Mouse (Mus musculus) brain, embryonic 18.5 days (tissue): ENCODE measurements at regions not wholly inside any gene's neighbourhood (a gene's known extent, or its start where the extent isn't known, plus 50 kb on each side); places are given as distances from the start of the nearest gene placed in this dataset.
"Not testable (repeated sequence)": the region's sequence is repeated elsewhere in the genome, so short reads cannot be mapped to it uniquely, and the experiment has no call there.

Experiments used
- DNase-seq: peaks from one replicate; pipeline ENCODE4 v3.0.0-alpha.2; 2012; ENCODE audit warnings: low read depth, low spot score

DNA sequence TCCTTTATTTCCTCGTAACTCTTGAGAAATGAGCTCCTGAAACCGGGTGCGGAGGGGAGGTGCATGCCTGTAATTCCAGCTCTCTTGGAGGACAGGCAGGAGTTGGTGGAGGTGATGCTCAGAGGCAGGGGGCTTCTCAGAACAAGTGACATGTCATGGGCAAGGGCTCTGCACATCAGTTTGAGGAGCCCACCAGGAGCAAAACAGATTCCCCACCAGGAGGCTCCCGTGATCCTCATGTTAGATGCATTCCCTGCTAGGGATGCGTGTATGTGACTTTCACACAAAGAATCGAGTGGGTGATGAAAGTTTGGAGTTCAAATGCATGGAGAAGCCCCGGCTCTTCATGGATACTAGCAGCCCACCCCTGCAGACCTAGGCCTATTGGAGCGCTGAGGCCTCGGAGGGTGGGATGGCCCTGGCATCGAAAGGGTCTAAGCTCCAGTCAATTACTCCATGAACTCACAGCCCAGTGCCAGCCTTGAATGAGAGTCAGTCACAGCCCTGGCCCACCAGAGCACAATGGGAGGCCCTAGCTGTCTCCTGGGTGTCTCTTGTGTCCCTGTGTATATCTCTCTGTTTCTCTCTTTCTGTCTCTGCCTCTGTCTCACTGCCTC is 150.1 kb upstream of the A430005L14Rik start:
- peak; percentile 12 for DNase-seq

DNA sequence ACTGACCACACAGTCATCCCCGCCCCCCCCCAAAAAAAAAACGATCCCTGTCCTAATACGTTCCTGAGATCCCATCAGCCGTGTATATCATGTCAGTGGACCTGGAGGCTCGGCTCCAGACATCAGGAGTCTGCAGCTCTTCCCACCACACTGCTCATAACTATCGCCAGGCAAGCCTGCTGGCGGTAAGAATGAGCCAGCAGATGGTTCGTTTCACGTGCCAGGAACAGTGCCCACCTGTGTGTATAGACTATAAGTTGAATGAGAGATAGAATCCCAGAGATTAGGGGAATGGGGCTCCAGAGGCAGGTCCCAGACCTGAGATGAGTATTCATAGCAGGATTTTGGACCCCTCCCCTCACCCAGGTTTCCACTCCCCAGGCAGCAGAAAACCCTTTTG is 144.2 kb upstream of the A430005L14Rik start:
- no peak for DNase-seq

DNA sequence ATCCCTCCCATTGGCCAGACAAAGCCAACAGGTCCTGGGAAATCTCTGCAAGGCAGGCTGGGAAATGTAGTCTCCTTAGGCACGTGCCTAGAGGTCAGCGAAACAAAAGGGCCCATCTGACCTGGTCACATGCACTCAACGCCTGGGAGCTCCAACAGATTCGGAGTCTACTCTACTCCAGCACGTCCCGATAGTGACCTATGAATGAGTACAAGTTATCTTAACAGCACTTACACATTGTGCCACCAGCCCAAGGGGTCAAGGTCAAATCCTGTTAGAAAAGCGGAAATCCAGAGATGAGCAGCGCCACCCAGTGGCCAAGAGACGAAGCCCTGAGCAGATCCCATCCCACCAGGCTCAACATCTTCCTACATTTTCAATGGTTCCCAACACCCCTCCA is 129.1 kb upstream of the A430005L14Rik start:
- no peak for DNase-seq

DNA sequence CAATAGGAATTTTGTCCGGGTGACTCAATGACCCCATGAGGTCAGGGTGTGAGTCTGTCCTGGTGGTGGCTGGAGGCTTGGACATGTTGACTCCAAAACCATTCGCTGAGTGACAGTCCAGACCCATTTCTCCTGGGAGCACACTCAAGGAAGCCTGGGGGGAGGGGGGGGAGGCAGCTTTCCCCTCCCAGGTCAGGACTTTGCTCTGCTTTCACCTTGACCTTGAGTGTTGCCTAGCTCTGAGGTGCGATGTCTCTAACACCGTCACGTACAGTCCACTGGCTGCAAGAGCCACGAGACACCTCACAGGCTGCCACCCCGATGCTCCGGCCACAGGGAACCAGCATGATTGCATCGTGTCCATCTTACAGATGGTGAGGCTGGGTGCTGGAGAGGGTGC is 127.3 kb upstream of the A430005L14Rik start:
- DNase-seq: no peak

DNA sequence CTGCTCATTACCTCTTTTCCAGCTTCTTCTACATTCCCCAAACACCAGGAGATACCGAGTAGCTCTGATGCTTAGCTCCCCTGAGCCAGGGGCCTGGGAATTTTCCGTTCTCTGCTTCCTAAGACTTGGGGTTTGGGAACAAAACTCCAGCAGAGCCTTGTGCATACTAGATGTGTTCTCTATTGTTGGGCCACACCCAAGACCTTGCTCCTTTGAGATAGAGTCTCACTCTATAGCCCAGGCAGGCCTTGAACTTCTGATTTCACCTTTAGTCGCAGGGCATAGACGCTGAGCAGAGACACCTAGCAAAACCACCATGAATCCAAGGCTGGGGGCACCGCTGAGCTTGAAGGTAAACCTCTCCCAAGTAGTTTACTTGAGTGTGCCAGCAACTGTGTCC is 126.5 kb upstream of the A430005L14Rik start:
- DNase-seq: no peak

DNA sequence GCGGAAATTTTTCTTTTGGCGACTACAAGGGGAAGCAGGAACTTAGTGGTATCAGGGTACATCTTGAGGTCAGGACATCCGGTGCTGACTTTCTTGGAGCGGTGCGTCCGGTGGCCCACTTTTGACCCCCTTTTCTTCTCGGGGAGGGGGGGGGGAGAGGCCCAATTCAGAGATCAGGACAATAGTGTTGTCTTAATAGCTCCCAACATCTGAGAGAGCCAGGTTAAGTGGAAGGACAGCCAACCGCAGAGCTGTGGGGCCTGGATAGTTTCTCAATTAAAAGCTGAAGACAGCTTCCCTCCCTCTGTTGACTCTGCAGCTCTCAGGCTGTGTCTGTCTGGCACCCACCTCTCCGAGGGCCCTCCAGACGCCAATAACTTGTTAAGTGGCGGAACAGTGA is 125.8 kb upstream of the A430005L14Rik start:
- not testable (repeated sequence) for DNase-seq

DNA sequence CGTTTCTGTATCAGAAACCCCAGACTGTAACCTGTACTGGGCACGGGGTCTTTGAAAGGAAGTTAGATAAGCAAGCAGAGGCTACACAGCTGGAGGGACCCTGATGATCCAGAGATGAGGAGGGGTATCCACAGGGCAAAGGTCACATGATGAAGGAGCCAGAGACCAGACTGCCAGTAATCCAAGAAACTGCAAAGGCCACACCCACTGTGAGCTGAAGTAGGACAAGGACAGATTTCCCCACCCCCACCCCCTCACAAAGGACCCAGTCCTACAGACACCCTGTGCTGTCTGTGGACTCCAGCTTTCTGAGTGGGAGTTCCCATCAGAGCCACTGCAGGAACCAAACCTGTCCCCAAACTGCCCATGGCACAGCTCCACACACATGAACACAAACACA is 124.9 kb upstream of the A430005L14Rik start:
- no peak for DNase-seq

DNA sequence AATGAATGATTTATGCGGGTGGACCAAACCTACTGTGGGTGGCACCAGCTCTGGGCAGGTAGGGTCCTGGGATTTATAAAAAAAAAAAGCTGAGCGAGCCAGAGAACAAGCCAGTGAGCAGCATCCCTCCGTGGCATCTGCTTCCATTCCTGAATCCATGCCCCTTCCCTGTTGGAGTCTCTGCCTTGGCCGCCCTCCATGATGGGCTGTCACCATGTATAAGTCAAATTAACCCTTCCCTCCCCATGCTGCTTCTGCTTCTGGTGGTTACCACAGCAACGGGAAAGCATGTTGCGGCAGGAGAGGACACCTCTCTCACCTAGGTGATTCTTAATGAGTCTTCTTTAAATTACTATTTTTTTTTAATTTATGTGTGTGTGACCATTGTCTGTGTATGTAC is 112.3 kb upstream of the A430005L14Rik start:
- no peak for DNase-seq

DNA sequence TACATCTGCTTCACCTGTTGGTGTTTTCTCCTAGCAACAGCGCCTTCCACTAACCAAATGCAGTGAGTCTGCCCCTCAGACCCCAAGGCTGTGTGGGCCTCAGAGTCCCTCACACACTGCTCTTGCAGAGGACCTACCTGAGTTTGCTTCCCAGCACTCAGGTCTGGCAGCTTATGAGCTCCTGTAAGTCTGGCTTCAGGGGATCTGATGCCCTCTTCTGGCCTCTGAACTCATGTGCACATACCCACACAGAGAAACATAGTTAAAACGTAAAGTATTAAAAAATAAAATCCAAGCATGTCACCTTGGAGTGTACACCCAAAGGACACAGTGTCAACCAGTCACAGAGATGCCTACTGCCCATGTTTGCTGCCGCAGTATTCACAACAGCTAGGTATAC is 108.8 kb upstream of the A430005L14Rik start:
- no peak for DNase-seq

DNA sequence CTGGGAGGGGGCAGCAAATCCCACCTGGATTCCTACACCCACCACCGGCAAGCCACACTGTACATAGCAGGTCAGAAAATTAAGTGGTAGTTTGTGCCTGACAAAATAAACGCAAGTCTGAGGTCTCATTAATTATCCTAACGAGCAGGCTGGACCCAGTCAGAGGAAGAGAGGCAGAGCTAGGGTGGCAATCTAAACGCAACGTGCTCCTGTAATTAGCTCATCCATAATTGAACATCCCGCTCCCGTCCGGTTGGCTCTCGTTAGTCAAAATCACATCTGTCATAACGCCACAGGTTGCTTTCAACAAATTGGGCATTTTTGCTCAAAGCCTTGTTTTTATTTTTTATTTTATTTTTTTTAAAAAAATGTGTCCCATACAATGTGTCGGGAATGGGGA is 106.9 kb upstream of the A430005L14Rik start:
- DNase-seq: no peak

DNA sequence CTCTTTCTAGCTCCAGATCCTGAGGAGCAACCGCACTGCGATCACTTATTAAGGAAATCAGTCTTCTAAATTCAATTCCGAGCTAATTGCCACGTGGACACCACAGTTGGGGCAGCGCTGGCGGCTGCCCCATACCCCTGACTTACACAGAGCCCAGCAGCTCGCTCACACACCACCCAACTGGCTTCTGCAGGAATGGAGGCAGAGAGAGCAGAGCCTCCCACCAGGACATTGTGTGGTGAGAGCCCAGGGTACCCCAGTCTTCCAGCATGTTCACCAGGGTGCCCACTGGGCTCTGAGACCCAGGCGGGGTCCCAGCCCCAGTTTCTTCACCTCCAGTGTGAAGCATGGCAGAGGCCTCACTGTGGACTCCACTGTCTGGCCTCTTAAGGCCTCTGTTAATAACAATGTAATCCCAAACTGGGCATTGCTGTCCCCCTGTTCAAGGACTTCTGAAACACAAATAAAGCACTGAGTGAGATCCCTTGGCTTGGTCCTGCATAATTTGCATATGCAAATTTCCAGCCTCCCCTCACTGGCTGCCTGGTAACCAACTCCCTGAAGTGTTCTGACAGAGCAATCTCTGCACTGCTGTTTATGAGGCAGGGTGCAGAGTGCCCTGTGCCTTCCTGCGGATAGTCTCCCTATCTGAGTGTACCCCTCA is 102.8 kb upstream of the A430005L14Rik start:
- no peak for DNase-seq

DNA sequence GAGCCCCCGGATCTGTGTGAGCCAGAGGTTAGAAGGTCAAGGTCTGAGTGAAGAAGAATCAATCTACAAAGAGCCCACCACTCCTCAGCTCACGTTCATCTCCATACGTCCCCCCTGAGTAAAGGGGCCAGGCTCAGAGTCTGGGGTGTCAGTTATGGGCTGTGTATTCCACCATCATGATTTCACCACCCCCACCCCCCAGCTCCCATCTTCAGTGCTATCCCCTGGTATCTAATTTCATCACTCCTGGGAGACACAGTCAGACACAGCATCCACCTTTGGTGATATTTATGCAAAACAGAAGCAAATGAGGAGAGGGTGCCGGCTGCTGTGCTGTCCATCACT is 102.3 kb upstream of the A430005L14Rik start:
- DNase-seq: no peak

DNA sequence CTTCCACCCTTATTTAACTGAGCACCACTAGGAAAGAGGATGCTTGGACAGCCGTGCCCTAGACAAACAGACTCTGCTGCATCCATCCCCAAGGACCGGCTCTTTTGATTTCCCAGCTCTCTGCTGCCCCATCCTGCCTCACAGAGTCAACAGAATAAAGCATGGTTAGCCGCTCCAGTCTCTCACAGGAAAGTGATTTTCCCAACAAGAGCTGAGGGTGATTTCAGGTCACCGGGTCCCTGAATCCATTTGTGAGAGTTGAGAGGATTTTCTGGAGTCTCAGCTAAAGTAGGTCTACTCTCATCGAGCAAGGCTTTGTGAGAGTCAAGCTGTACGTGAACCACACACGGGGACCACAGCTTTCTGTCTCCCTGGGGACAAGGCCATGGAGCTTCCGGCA is 95.6 kb upstream of the A430005L14Rik start:
- no peak for DNase-seq

DNA sequence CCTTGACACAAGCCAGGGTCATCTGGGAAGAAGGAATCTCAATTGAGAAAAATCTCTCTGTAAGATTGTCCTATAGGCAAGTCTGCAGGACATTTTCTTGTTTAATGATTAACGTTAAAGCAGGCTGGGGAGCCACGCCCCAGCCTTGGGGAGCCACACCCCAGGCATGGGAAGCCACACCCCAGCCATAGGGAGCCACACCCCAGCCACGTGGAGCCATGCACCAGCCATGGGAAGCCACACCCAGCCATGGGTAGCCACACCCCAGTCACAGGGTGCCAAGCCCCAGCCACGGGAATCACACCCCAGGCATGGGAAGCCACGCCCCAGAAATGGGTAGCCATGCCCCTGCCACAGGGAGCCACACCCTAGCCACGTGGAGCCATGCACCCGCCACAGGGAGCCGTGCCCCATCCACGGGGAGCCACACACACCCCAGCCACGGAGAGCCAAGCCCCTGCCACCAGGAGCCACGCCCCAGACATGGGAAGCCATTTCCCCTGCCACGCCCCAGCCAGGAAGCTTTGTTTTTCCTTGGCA is 94.8 kb upstream of the A430005L14Rik start:
- DNase-seq: no peak

DNA sequence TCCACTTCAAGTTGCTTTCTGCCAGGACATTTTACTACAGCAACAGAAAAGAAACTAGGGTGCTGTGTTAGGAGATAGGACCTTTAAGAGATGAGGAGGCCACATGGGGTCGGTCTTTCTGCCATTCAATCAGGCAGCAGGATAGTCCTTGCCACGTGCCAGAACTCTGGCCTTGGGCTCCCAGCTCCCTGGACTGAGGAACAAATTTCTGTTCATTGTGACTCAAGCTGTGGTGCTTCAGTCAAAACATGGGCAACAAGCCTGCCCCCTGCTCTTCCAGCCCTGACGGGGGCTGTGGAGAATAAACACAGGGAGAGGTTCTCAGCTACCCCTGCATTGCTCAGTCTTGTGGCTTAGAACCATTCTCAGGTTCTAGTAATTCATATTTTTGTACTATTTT is 84.7 kb upstream of the A430005L14Rik start:
- no peak for DNase-seq

DNA sequence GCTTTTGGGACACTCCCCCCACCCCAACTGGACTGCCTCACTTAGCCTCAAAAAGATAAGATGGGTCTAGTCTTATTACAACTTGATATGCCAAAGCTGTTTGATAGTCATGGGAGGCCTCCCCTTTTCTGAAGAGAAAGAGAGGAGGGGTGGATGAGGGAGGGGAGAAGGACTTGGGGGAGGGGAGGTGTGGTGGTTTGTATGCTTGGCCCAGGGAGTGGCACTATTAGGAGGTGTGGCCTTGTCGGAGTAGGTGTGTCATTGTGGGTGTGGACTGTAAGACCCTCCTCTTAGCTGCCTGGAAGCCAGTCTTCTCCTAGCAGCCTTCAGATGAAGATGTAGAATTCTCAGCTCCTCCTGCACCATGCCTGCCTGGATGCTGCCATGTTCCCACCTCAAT is 82.0 kb upstream of the A430005L14Rik start:
- not testable (repeated sequence) for DNase-seq

DNA sequence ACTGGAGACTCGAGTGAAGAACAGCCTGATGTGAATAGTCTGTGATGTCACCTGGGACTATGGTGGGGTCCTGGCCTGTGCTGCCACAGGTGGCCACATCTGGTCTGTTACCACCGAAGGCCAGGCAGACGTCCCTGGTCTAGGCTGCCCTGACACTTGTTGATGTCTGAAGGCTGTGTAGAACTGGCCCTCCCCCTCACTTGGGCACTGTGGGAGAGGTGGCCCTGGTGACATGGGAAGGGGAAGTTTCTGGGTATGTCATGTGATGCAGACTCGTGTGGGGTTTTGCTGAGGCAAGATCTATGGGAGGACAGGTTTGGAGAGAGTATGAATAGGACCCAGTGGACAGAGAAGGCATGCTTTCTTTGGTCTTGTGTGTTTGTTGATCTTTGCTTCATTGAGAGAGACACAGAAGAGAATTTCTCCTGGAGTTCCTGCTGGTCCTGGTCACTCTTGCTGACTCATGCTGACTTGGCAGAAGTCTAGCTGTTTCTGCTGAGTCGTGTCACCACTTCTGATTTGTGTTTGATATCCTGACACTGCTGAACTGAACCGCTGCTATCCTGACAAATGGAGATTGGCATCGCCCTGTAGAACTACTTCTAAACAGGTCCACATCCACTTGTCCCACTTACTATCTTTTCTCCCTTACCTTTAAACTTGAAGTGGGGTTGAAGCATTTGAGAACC is 79.9 kb upstream of the A430005L14Rik start:
- DNase-seq: no peak

DNA sequence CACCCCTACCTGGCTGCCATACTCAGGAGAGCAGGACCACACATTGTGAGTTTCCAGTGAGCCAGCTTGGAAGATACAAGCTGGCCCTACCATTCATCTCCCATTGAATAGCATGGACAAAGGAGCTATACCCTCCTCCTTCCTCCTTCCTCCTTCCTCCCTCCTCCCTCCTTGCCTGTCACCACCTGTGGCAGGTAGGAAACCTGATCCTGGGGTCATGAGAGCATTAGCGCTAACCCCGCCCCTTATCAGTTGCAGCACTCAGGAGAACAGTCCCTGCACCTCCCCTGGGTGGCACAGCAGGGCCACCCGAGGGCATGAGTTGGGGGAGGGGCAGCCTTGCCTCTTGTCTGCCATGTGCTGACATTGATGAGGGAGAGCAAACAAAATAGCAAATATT is 74.0 kb upstream of the A430005L14Rik start:
- DNase-seq: no peak

DNA sequence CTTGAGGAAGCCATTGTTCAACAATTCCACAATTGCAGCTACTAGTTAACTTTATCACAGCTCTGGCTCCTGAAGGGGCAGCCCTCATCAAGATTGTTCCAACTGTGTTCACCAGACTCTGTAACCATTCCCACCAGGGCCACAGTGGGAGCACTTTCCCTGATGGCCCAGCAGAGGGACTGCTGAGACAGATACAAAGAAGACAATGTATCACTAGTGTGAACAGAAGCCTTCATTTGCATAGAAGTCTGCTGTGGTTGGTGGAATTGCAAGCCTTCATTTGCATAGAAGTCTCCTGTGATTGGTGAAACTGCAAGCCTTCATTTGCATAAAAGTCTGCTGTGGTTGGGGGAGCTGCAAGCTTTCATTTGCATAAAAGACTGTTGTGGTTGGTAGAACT is 73.0 kb upstream of the A430005L14Rik start:
- DNase-seq: no peak

DNA sequence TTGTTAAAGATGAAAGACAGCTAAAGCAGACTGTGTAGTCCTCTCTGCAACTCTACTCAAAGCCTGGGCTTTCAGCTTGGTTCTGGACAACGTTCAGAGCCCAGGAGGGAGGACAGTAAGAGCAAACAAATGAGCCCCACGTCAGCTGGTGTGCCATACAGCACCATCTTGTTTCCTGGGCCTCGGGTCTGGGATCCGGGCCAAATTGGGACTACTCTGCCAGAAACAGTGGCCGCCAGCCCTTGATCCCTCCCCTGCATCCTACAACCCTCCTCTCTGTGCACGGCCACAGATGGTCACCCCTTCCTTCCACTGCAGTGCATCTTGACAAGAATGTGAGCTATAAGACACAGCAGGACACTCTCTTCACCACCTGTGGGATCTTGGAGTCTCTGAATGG is 71.2 kb upstream of the A430005L14Rik start:
- DNase-seq: no peak

DNA sequence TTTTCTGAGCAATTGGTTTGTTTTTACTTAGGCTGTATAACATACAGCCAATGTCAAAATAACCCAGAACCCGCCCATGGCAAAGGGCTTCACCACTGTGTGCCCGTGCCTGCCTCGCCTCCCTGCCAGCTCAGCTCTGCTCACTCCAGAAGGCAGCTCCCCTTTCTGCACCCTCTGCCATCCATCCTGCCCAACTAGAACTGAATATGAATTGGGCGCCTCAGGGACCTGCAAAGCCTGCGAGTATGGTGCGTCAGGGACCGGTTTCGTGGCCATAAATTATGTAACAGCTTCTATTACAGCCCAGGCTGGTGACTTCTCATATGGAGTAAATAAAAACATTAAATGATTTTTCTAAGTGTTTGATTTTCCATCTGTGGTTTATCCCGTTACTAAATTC is 66.9 kb upstream of the A430005L14Rik start:
- DNase-seq: no peak

DNA sequence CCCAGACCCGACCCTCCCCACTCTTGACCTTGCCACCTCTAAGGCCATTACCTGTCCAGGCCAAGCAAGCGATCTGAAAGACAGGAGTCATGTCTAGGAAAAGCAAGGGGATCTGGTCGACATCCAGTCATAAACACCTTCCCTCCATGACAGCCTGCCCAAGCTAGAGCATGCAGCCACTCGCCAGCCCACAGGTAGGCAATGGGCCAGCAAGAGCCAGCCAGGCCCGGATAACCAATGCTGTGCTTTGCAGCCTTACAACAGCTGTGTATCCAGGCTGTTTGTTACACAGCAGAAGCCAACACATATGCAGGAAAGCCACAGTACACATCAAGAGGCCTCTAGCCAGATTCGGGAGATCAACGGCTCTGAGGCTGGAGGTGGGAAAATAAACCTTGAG is 57.3 kb upstream of the A430005L14Rik start:
- DNase-seq: no peak

DNA sequence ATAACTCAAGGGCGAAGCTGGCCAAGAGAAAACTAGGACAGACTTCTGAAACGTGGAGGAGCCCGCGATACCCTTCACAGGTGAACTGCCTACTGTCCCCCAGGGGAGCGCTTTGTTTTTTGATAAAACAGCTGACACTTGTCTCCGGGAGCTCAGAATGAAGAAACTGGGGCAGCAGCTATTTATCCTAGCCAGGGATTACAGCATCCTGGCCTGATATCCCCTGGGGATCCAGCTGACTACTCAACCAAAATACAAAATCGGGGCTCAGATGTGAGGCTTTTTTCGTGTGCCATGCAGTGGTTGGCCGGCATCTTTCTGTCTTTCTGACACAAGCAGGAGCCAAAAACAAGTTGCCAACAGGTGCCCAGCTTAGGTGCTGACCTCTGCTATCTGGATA is 52.0 kb upstream of the A430005L14Rik start:
- DNase-seq: no peak
